Mouse (Mus musculus) neural tube, embryonic 12.5 days (tissue): ENCODE data around the gene Olfr508. TPM values are rescaled to one million over a fixed set of nuclear protein-coding genes. Genes with fewer than 3 reads are reported as not detected.
"Not testable (repeated sequence)": the region's sequence is repeated elsewhere in the genome, so short reads cannot be mapped to it uniquely, and the experiment has no call there.

Experiments used
- ATAC-seq: fragments of 200-750 bp; cut with Nextera tagmentation; 2 replicates; pipeline ENCODE4 v1.8.0; 2017; ENCODE audit warnings: low read depth, mild to moderate bottlenecking, moderate TSS enrichment, moderate library complexity; ENCODE audit not compliant: low FRiP score
- H3K27ac ChIP-seq: fragments of 300-500 bp; sonication (generic); 2 replicates; pipeline ENCODE4 v1.5.1; 2016
- H3K27me3 ChIP-seq: fragments of 300-500 bp; sonication (generic); replicated peaks from 2 replicates; pipeline ENCODE4 v1.6.1; 2016; ENCODE audit warnings: mild to moderate bottlenecking
- H3K36me3 ChIP-seq: fragments of 300-500 bp; sonication (generic); 2 replicates; pipeline ENCODE4 v1.6.1; 2016; ENCODE audit warnings: mild to moderate bottlenecking
- H3K4me1 ChIP-seq: fragments of 300-500 bp; sonication (generic); 2 replicates; pipeline ENCODE4 v1.6.1; 2016
- H3K4me2 ChIP-seq: fragments of 300-500 bp; sonication (generic); replicated peaks from 2 replicates; pipeline ENCODE4 v1.6.1; 2016; ENCODE audit warnings: mild to moderate bottlenecking
- H3K4me3 ChIP-seq: fragments of 300-500 bp; sonication (generic); 2 replicates; pipeline ENCODE4 v1.5.1; 2016
- H3K9ac ChIP-seq: fragments of 300-500 bp; sonication (generic); 2 replicates; pipeline ENCODE4 v1.6.1; 2016; ENCODE audit warnings: mild to moderate bottlenecking
- H3K9me3 ChIP-seq: fragments of 300-500 bp; sonication (generic); 2 replicates; pipeline ENCODE4 v1.6.1; 2016; ENCODE audit warnings: mild to moderate bottlenecking
- WGBS: fragments of 180-500 bp; shearing (Covaris S2); methylation state at CpG from one replicate; pipeline ENCODE4 v1.1.7; 2016; 5-methylcytosine and 5-hydroxymethylcytosine counted together
- polyA plus RNA-seq: library from polyadenylated mRNA; unstranded; fragments of >200 nt; fragmentation: Nextera tagmentation; extraction: Ambion mirVana; gene quantifications from 2 replicates; pipeline ENCODE4 v1.2.1, GENCODE M21; 2016

Olfr508 gene
- polyA plus RNA-seq, result not detected in 2 replicates

DNA sequence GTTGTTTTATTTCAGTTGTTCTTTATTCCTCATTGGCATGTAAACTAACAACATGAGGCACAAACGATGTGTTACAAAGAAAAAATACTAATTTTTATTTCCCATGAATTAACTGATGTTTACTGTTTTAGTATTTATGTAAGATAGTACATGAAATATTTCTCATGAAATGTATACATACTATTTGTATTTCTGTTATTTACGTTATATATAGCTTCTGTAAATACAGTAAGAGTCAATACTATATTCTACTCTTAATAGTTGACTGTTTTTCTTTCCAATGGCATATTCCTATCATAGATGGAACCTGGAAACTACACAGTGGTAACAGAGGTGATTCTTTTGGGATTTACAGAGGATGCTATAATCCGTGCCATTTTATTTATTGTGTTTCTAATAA, at the start of gene Olfr508:
TSS of gene Olfr508 (plus strand) at position 301 of the 400 bp plus-strand sequence.
- Histone ChIP-seq H3K4me1 (no peaks in the 10 kb centered on the region), H3K9ac (no peak within 1 kb of the TSS), H3K4me3 (no peak within 1 kb of the TSS), H3K9me3 (no peaks in the 10 kb centered on the region), H3K36me3 (no peaks in the 10 kb centered on the region), H3K27ac (no peak within 1 kb of the TSS), H3K27me3 (no peaks in the 10 kb centered on the region), H3K4me2 (no peak within 1 kb of the TSS)
- ATAC-seq, result no peak
- WGBS, result 90% methylated on average over 3 of the region's 3 CpGs

DNA sequence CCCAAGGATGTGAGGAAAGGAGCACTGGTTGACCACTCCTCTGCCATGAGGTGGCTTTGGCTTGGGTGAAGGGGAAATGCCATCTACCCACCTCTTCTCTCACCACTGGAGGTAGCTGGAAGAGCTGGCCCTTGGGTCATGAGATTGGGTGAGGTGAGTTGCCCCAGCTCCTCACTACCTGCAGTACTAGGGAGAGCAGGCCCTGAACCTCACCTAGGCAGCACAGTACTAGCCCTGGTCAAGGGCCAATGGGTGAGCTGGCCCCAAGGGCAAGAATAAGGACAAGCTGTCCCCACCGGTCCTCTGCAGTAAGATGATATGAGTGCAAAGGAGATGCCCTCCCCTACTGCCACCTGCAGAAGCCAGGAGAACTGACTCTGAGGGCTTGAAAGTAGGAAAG, 40.0 kb upstream of the Olfr508 start:
- no peak for ATAC-seq
- H3K9me3 ChIP-seq, result no peaks in the 10 kb centered on the region
- H3K36me3 ChIP-seq, result no peaks in the 10 kb centered on the region
- H3K27me3 ChIP-seq, result no peaks in the 10 kb centered on the region
- no peaks in the 10 kb centered on the region for H3K4me1 ChIP-seq
- no peak overlapping the region for H3K4me3 ChIP-seq
- WGBS, result 93% methylated on average over 1 of the region's 1 CpGs
- no peak overlapping the region for H3K9ac ChIP-seq
- H3K27ac ChIP-seq, result no peak overlapping the region
- no peak overlapping the region for H3K4me2 ChIP-seq

DNA sequence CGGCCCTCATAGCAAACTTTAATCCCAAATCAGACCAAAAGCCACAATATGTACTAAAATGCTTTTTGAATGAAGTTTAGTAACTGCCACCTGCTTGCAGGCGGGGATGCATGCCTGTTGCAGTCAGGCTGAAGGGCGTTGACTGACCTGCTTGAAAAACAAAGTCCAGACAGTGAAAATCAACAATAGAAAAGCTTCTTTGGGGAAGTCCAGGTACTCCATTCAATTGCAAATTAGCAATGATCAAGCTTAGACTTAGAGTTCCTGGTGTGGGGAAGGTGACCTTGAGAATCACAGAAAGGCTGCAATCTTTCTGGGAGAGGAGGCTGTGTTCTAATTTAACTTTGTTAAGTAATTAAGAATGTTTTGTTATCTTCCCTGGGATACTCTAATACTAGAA, 27.9 kb upstream of the Olfr508 start:
- not testable (repeated sequence) for H3K4me1 ChIP-seq, ATAC-seq, H3K4me2 ChIP-seq, H3K4me3 ChIP-seq, H3K27me3 ChIP-seq, H3K36me3 ChIP-seq, H3K9ac ChIP-seq, H3K27ac ChIP-seq, H3K9me3 ChIP-seq
- 86% methylated on average over 3 of the region's 3 CpGs for WGBS

DNA sequence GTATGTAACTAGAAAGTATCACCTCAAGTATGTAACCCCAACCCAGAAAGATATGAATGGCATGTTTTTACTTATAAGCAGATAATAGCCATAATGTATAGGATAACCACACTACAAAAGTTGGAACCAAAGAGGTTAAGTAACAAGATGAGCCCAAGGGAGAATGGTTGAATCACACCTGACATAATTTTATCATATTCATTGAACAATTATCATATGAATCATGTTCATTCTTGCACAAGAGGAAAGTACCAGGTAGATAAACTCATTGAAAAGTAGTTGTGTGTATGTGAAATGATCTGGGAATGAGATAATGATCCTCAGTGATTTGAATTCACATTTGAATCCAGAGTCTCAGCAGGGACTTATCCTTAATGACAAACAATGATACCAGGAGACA, 19.3 kb upstream of the Olfr508 start, which contains the start of gene Olfr506:
TSS of gene Olfr506 (plus strand) at position 301 of the 400 bp plus-strand sequence.
- Histone ChIP-seq H3K4me3 (no peak within 1 kb of the TSS), H3K27me3 (no peaks in the 10 kb centered on the region), H3K9ac (no peak within 1 kb of the TSS), H3K4me2 (no peak within 1 kb of the TSS), H3K27ac (no peak within 1 kb of the TSS), H3K9me3 (no peaks in the 10 kb centered on the region), H3K4me1 (no peaks in the 10 kb centered on the region), H3K36me3 (no peaks in the 10 kb centered on the region)
- no peak for ATAC-seq

DNA sequence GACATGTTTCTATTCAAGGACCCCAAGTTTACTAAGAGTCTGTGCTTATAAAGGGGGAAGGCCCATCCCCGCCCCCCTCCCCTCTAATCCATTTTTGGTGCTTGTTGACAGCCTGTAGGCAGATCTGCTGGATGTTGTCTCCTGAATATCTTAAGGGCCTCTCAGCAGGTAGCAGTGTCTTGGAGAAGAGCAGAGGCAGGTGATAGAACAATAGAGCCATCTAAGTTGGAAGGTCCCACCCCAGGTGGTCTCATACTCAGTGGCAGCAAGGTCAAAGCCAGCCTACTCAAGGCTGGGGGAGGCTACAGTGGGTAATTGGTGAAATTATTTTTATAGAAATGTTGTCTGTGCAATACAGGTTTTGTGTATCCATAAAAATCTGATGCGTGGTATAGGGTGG, 15.7 kb upstream of the Olfr508 start:
- no peak overlapping the region for H3K27ac ChIP-seq
- no peak overlapping the region for H3K4me3 ChIP-seq
- no peaks in the 10 kb centered on the region for H3K4me1 ChIP-seq
- H3K27me3 ChIP-seq, result no peaks in the 10 kb centered on the region
- no peaks in the 10 kb centered on the region for H3K9me3 ChIP-seq
- H3K36me3 ChIP-seq, result no peaks in the 10 kb centered on the region
- no peak overlapping the region for H3K9ac ChIP-seq
- WGBS, result 88% methylated on average over 2 of the region's 2 CpGs
- ATAC-seq, result no peak
- no peak overlapping the region for H3K4me2 ChIP-seq

DNA sequence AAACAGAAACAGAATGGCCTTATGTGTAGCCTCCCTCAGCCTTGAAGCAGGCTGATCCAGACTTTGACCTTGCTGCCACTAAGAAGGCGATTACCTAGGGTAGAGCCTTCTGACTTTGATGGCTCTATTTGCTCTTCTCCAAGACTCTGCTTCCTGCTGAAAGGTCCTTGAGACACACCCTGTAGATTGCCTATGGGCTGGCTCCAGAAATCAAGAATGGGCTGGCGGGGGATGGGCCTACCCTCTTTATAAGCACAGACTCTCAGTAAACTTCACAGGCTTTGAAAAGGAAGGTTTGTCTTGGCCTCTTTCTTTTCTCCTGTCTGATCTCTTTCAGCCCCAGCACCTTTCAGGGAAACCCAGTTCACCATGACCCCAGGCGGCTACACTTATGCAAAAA, 13.0 kb upstream of the Olfr508 start:
- 64% methylated on average over 3 of the region's 3 CpGs for whole genome bisulfite sequencing
- H3K27ac ChIP-seq, H3K9ac ChIP-seq, H3K4me3 ChIP-seq, ATAC-seq, H3K4me2 ChIP-seq, H3K4me1 ChIP-seq, H3K36me3 ChIP-seq, H3K9me3 ChIP-seq, H3K27me3 ChIP-seq: not testable (repeated sequence)

DNA sequence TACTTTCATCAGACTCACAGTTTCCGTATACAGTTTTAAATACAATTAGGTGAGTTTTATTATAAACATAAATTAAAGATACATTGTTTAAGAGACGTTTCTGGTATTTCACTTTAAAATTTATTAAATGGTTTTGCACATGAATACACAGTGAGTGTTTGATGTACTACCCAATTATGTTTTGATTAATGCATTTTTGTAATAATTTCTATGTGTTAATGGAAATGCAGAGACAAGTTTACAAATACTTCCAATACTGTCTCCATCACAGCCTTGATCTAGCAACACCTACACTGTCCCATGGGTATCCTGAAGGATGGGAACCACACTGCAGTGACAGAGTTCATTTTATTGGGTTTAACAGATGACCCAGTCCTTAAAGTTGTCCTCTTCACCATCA, 8.3 kb upstream of the Olfr508 start, which contains the start of gene Olfr507:
TSS of gene Olfr507 (plus strand) at position 301 of the 400 bp plus-strand sequence.
- Histone ChIP-seq H3K4me2 (no peak within 1 kb of the TSS), H3K4me1 (no peaks in the 10 kb centered on the region), H3K4me3 (no peak within 1 kb of the TSS), H3K36me3 (no peaks in the 10 kb centered on the region), H3K9me3 (no peaks in the 10 kb centered on the region), H3K9ac (no peak within 1 kb of the TSS), H3K27me3 (no peaks in the 10 kb centered on the region), H3K27ac (no peak within 1 kb of the TSS)
- WGBS, result 84% methylated on average over 2 of the region's 2 CpGs
- ATAC-seq, result no peak

DNA sequence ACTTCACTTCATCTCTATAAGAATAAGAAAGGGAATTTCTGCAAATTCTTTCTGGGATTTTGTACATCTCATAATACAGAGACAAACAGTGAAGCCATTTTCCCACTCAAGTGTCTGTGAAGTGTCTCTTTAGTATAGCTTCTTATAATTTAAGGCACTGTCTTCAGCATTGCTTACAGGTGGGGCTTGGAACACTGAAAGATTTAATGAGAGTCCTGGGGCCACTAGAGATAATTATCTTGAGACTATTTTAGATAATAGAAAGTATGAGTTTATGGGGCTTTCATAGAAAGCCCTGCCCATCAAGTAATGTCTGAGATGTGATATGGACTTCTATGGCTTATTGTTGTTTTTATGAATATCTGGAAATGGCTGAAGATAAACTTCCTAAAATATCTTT, 22.0 kb downstream of the Olfr508 start, which contains the start of gene Olfr509:
TSS of gene Olfr509 (minus strand) at position 101 of the 400 bp plus-strand sequence.
- ATAC-seq, result no peak
- no peaks in the 10 kb centered on the region for H3K36me3 ChIP-seq
- H3K4me3 ChIP-seq, result no peak within 1 kb of the TSS
- no peaks in the 10 kb centered on the region for H3K9me3 ChIP-seq
- no peaks in the 10 kb centered on the region for H3K4me1 ChIP-seq
- H3K27ac ChIP-seq, result no peak within 1 kb of the TSS
- no peaks in the 10 kb centered on the region for H3K27me3 ChIP-seq
- H3K4me2 ChIP-seq, result no peak within 1 kb of the TSS
- no peak within 1 kb of the TSS for H3K9ac ChIP-seq

DNA sequence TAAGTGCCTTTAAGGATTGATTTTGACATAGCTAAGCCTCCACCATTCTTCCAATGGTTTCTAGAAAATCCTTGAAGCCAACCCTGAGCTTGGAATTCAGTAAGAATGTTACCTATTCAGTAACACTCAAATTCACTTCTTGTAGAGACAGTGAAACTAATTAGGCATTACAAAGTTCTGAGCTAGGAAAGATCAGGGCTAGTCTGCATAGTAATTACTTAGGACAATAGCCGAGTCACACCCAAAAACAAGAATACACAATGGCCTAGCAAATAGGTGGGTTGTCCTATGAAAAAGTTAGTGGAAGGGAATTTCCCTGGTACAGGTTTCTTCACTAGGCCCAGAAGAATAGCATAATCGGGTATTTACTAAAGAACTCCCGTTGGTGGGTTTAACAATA, 32.6 kb downstream of the Olfr508 start:
- 88% methylated on average over 3 of the region's 3 CpGs for WGBS
- no peak for ATAC-seq
- Histone ChIP-seq H3K27me3 (no peaks in the 10 kb centered on the region), H3K9ac (no peak overlapping the region), H3K27ac (no peak overlapping the region), H3K36me3 (no peaks in the 10 kb centered on the region), H3K4me2 (no peak overlapping the region), H3K4me1 (no peaks in the 10 kb centered on the region), H3K4me3 (no peak overlapping the region), H3K9me3 (no peaks in the 10 kb centered on the region)

DNA sequence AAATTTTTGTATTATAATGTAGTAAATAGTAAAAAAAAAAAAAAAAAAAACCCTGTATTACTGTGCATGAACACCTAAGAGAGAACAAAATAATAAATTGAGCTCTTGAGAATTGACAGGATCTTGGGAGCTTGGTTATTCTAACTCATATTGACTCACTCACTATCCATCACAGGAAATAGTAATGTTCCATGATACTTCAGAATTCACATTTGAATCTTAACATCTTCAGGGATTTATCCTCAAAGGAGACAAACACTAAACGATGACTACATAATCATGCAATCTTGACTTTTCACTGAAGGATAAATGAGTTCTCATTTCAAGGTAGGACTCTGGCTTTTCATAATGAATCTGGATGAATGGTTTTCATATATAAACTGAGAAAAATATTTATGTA, 36.3 kb downstream of the Olfr508 start, which contains the start of gene Olfr510:
TSS of gene Olfr510 (plus strand) at position 301 of the 400 bp plus-strand sequence.
- no peak within 1 kb of the TSS for H3K4me2 ChIP-seq
- H3K4me3 ChIP-seq, result no peak within 1 kb of the TSS
- WGBS, result 94% methylated on average over 1 of the region's 1 CpGs
- H3K9me3 ChIP-seq, result no peaks in the 10 kb centered on the region
- H3K9ac ChIP-seq, result no peak within 1 kb of the TSS
- H3K36me3 ChIP-seq, result no peaks in the 10 kb centered on the region
- no peaks in the 10 kb centered on the region for H3K4me1 ChIP-seq
- no peaks in the 10 kb centered on the region for H3K27me3 ChIP-seq
- H3K27ac ChIP-seq, result no peak within 1 kb of the TSS
- ATAC-seq, result no peak

DNA sequence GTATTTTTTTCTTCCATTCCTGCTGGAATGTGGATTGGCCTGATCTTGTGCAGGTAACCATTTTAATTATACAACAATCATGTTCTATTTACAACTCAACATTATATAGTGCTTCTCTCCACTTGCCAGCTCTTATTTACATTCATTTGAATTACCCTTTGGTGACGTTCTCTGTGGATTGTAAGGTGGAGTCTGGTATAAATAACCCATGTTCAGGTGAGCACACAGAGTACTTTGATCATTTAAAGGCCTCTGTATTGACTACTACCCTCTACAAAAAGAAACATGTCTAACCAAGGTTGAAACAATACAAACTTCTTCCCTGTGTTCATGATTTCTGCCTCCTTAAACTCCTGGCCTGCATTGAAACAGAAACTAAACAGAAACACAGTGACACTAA, 41.3 kb downstream of the Olfr508 start:
- H3K27ac ChIP-seq, result no peak overlapping the region
- H3K9ac ChIP-seq, result no peak overlapping the region
- no peak for ATAC-seq
- no peaks in the 10 kb centered on the region for H3K36me3 ChIP-seq
- H3K4me2 ChIP-seq, result no peak overlapping the region
- no peak overlapping the region for H3K4me3 ChIP-seq
- WGBS, result 63% methylated on average over 1 of the region's 1 CpGs
- no peaks in the 10 kb centered on the region for H3K27me3 ChIP-seq
- no peaks in the 10 kb centered on the region for H3K4me1 ChIP-seq
- H3K9me3 ChIP-seq, result no peaks in the 10 kb centered on the region

DNA sequence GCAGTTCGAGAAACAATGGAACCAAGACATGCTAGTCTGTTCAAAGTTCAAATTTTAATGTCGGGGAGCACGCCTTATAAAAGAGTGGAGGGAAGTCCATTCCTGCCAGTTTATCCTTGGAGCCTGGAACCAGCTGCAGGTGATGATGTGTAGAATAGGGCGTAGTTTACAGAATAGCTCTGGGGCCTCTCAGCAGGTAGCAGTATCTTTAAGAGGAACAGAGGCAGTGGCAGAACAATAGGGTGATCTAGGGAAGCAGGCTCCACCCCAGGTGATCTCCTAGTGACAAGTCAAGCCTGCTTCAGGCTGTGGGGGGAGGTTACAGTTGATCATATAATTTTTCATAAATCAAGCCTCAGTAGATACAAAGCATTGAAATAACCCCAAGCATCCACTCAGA, 49.1 kb downstream of the Olfr508 start:
- 88% methylated on average over 4 of the region's 4 CpGs for whole genome bisulfite sequencing
- no peak overlapping the region for H3K9ac ChIP-seq
- H3K27me3 ChIP-seq, result no peaks in the 10 kb centered on the region

More for the DNA sequence above, 49.1 kb downstream of the Olfr508 start:
- ATAC-seq, result no peak
- Histone ChIP-seq H3K4me3 (no peak overlapping the region), H3K4me2 (no peak overlapping the region), H3K27ac (no peak overlapping the region), H3K36me3 (no peaks in the 10 kb centered on the region), H3K4me1 (no peaks in the 10 kb centered on the region), H3K9me3 (no peaks in the 10 kb centered on the region)
